Mouse (Mus musculus) bone marrow, adult 2 months (tissue): ENCODE results near the gene Pgm2.

Experiments used
- CTCF ChIP-seq: fragments of 200-500 bp; IDR thresholded peaks from 2 replicates; pipeline ENCODE4 v1.5.1; 2011; ENCODE audit warnings: low read length, control low read depth; ENCODE audit not compliant: control insufficient read depth, insufficient read depth
- POLR2A ChIP-seq: fragments of 200-500 bp; IDR thresholded peaks from 2 replicates; pipeline ENCODE4 v1.6.1; 2011; ENCODE audit warnings: low read depth, mild to moderate bottlenecking, control low read depth, low read length, borderline replicate concordance; ENCODE audit not compliant: control insufficient read depth

- no peak for TF ChIP-seq CTCF
- TF ChIP-seq POLR2A: no peak
Measured at GRCm38 (mm10) chr5:64153319-64153718, 60.6 kb downstream of the Pgm2 start.
